Mouse (Mus musculus): ENCODE results near the gene Gm20388. TPM values are rescaled to one million over a fixed set of nuclear protein-coding genes. Genes with fewer than 3 reads are reported as not detected.

Gene Gm20388
- total RNA-seq, 2 experiments from 2014 or later, result 4.0 TPM; not detected in 1

- DNase-seq, result peak in 1 of 2 experiments; percentile 19
Measured at GRCm38 (mm10) chr8:120510863-120511457, 600.3 kb downstream of the Gm20388 start.

GRCm38 (mm10) chr8:120511737-120512136, 601.1 kb downstream of the Gm20388 start:
- no peak for DNase-seq

GRCm38 (mm10) chr8:120512326-120512725, 601.7 kb downstream of the Gm20388 start:
- DNase-seq, result no peak

GRCm38 (mm10) chr8:120513145-120513544, 602.5 kb downstream of the Gm20388 start:
- no peak for DNase-seq

GRCm38 (mm10) chr8:120513638-120514461, 603.2 kb downstream of the Gm20388 start:
- no peak for DNase-seq

- no peak for DNase-seq
Measured at GRCm38 (mm10) chr8:120515214-120515613, 604.6 kb downstream of the Gm20388 start.

- no peak for DNase-seq
Measured at GRCm38 (mm10) chr8:120515650-120516049, 605.0 kb downstream of the Gm20388 start.

- DNase-seq, result peak in 1 of 2 experiments; percentile 49
Measured at GRCm38 (mm10) chr8:120516182-120516755, 605.6 kb downstream of the Gm20388 start.

- peak; percentile 46 to 69 for DNase-seq
Measured at GRCm38 (mm10) chr8:120517666-120518410, 607.2 kb downstream of the Gm20388 start.

GRCm38 (mm10) chr8:120518736-120519534, 608.3 kb downstream of the Gm20388 start:
- peak; percentile 56 to 66 for DNase-seq

GRCm38 (mm10) chr8:120520287-120520686, 609.6 kb downstream of the Gm20388 start:
- no peak for DNase-seq

- DNase-seq, result peak; percentile 73 to 81
Measured at GRCm38 (mm10) chr8:120520707-120521590, 610.3 kb downstream of the Gm20388 start.

GRCm38 (mm10) chr8:120521591-120521965, 610.9 kb downstream of the Gm20388 start:
- no peak for DNase-seq

GRCm38 (mm10) chr8:120523641-120524040, 613.0 kb downstream of the Gm20388 start:
- DNase-seq, result no peak

- no peak for DNase-seq
Measured at GRCm38 (mm10) chr8:120525135-120525534, 614.5 kb downstream of the Gm20388 start.

GRCm38 (mm10) chr8:120525832-120526231, 615.2 kb downstream of the Gm20388 start:
- DNase-seq, result peak; percentile 66 to 80

- no peak for DNase-seq
Measured at GRCm38 (mm10) chr8:120526577-120526976, 615.9 kb downstream of the Gm20388 start.

- no peak for DNase-seq
Measured at GRCm38 (mm10) chr8:120528332-120528731, 617.7 kb downstream of the Gm20388 start.

GRCm38 (mm10) chr8:120529226-120529625, 618.6 kb downstream of the Gm20388 start:
- no peak for DNase-seq

GRCm38 (mm10) chr8:120530954-120531656, 620.5 kb downstream of the Gm20388 start:
- DNase-seq, result no peak
